Mouse (Mus musculus) thymus, adult 2 months (tissue): Measurements from ENCODE around the gene Ccdc33. TPM values are rescaled to one million over a fixed set of nuclear protein-coding genes. Genes with fewer than 3 reads are reported as not detected.

Experiments used
- DNase-seq: peaks from one replicate; pipeline ENCODE4 v3.0.0; 2021
- H3K27ac ChIP-seq: fragments of 200-500 bp; 2 replicates; pipeline ENCODE4 v1.5.1; 2012; ENCODE audit warnings: low read length, control low read depth; ENCODE audit not compliant: control insufficient read depth, insufficient read depth
- H3K27me3 ChIP-seq: fragments of 200-500 bp; 2 replicates; pipeline ENCODE4 v1.6.1; 2012; ENCODE audit warnings: mild to moderate bottlenecking, low read length, moderate library complexity, mixed read lengths; ENCODE audit not compliant: control insufficient read depth, insufficient read depth
- H3K36me3 ChIP-seq: fragments of 200-500 bp; 2 replicates; pipeline ENCODE4 v1.6.1; 2012; ENCODE audit warnings: mild to moderate bottlenecking, low read length, moderate library complexity; ENCODE audit not compliant: control insufficient read depth, insufficient read depth
- H3K4me1 ChIP-seq: fragments of 200-500 bp; replicated peaks from 2 replicates; pipeline ENCODE4 v1.6.1; 2012; ENCODE audit warnings: low read length; ENCODE audit not compliant: control insufficient read depth, insufficient read depth
- H3K4me3 ChIP-seq: fragments of 200-500 bp; 2 replicates; pipeline ENCODE4 v1.5.1; 2012; ENCODE audit warnings: mild to moderate bottlenecking, low read length, control low read depth, moderate library complexity; ENCODE audit not compliant: control insufficient read depth, insufficient read depth
- CTCF ChIP-seq: fragments of 200-500 bp; IDR thresholded peaks from 2 replicates; pipeline ENCODE4 v1.5.1; 2012; ENCODE audit warnings: mild to moderate bottlenecking, control low read depth, low read length, moderate library complexity, borderline replicate concordance; ENCODE audit not compliant: control insufficient read depth, poor library complexity, insufficient read depth; ENCODE audit errors: extremely low read depth
- POLR2A ChIP-seq: fragments of 200-500 bp; IDR thresholded peaks from 2 replicates; pipeline ENCODE4 v1.6.1; 2012; ENCODE audit warnings: mild to moderate bottlenecking, low read length, control low read depth, moderate library complexity; ENCODE audit not compliant: control insufficient read depth, poor library complexity, insufficient read depth; ENCODE audit errors: extremely low read depth
- WGBS: fragments of 180-500 bp; shearing (Covaris S2); methylation state at CpG from one replicate; pipeline ENCODE4 v1.1.7; 2018; 5-methylcytosine and 5-hydroxymethylcytosine counted together
- polyA plus RNA-seq: library from polyadenylated mRNA; depleted of rRNA; stranded (reverse); fragments of >200 nt; gene quantifications from 2 replicates; pipeline ENCODE4 v1.2.3, GENCODE M21; 2012

The Ccdc33 gene
- polyA plus RNA-seq, 1 experiment: 1.2 TPM

- DNase-seq: no peak
- H3K36me3 ChIP-seq: no peaks in the 10 kb centered on the region
- TF ChIP-seq POLR2A: no peak
- TF ChIP-seq CTCF: no peak
- H3K27me3 ChIP-seq: no peaks in the 10 kb centered on the region
- 42% methylated on average over 2 of the region's 2 CpGs for WGBS
- no peaks in the 10 kb centered on the region for H3K4me1 ChIP-seq
- H3K27ac ChIP-seq: no peak overlapping the region
- H3K4me3 ChIP-seq: no peak overlapping the region
These were observed 91.0 kb downstream of the Ccdc33 start for GRCm38 (mm10) chr9:58027426-58028180.

GRCm38 (mm10) chr9:58025995-58026394, 92.6 kb downstream of the Ccdc33 start:
- TF ChIP-seq POLR2A: no peak
- Histone ChIP-seq H3K27ac (no peak overlapping the region), H3K36me3 (no peaks in the 10 kb centered on the region), H3K27me3 (no peaks in the 10 kb centered on the region; the same call in 1 of the 2 replicates), H3K4me1 (no peaks in the 10 kb centered on the region), H3K4me3 (no peak overlapping the region)
- DNase-seq: no peak
- WGBS: 95% methylated on average over 9 of the region's 9 CpGs

GRCm38 (mm10) chr9:58018385-58018784, 100.2 kb downstream of the Ccdc33 start:
- 95% methylated on average over 5 of the region's 5 CpGs for WGBS
- H3K27me3 ChIP-seq: no peaks in the 10 kb centered on the region; the same call in 1 of the 2 replicates
- TF ChIP-seq CTCF (no peak), POLR2A (no peak)
- no peak overlapping the region for H3K27ac ChIP-seq
- no peak overlapping the region for H3K4me3 ChIP-seq
- DNase-seq: no peak
- H3K36me3 ChIP-seq: no peaks in the 10 kb centered on the region
- peaks cover 5% of the 10 kb centered on the region; the same call in 1 of the 2 replicates for H3K4me1 ChIP-seq

GRCm38 (mm10) chr9:58016962-58017361, 101.7 kb downstream of the Ccdc33 start:
- no peak for DNase-seq
- Histone ChIP-seq H3K36me3 (no peaks in the 10 kb centered on the region), H3K27me3 (no peaks in the 10 kb centered on the region; the same call in 1 of the 2 replicates), H3K27ac (no peak overlapping the region), H3K4me1 (peaks cover 5% of the 10 kb centered on the region; the same call in 1 of the 2 replicates), H3K4me3 (no peak overlapping the region)
- no peak for TF ChIP-seq POLR2A
- no peak for TF ChIP-seq CTCF
- 86% methylated on average over 3 of the region's 3 CpGs for WGBS

GRCm38 (mm10) chr9:58015856-58016255, 102.8 kb downstream of the Ccdc33 start:
- no peaks in the 10 kb centered on the region for H3K36me3 ChIP-seq
- WGBS: 99% methylated on average over 6 of the region's 6 CpGs
- no peak overlapping the region for H3K4me3 ChIP-seq
- H3K27me3 ChIP-seq: no peaks in the 10 kb centered on the region
- no peak overlapping the region for H3K27ac ChIP-seq
- no peak for TF ChIP-seq CTCF
- TF ChIP-seq POLR2A: no peak
- DNase-seq: no peak
- H3K4me1 ChIP-seq: peaks cover 5% of the 10 kb centered on the region; the same call in 1 of the 2 replicates

- Histone ChIP-seq H3K27ac (no peak overlapping the region), H3K36me3 (no peaks in the 10 kb centered on the region), H3K4me3 (no peak overlapping the region), H3K27me3 (no peaks in the 10 kb centered on the region), H3K4me1 (peaks cover 5% of the 10 kb centered on the region; the same call in 1 of the 2 replicates)
- no peak for TF ChIP-seq CTCF
- no peak for DNase-seq
- 15% methylated on average over 8 of the region's 8 CpGs for WGBS
These were observed 104.0 kb downstream of the Ccdc33 start for GRCm38 (mm10) chr9:58014393-58015160.

- Histone ChIP-seq H3K27me3 (no peaks in the 10 kb centered on the region), H3K4me3 (no peak overlapping the region), H3K4me1 (peaks cover 5% of the 10 kb centered on the region; the same call in 1 of the 2 replicates), H3K27ac (no peak overlapping the region), H3K36me3 (no peaks in the 10 kb centered on the region)
- TF ChIP-seq POLR2A (no peak), CTCF (no peak)
- DNase-seq: no peak
- WGBS: 89% methylated on average over 2 of the region's 2 CpGs
These were observed 105.7 kb downstream of the Ccdc33 start for GRCm38 (mm10) chr9:58012935-58013334.
